Mouse (Mus musculus) CD8-positive naive resting alpha-beta T cell, adult 2 months (primary cell): Measurements from ENCODE around the gene Hspbap1.

ENCODE experiments used
- DNase-seq, 2 experiments: peaks; one replicate each; pipeline ENCODE4 v3.0.0; 2022; ENCODE audit warnings: low read depth in 2 of 2, low spot score in 2 of 2

The Hspbap1 gene

DNA sequence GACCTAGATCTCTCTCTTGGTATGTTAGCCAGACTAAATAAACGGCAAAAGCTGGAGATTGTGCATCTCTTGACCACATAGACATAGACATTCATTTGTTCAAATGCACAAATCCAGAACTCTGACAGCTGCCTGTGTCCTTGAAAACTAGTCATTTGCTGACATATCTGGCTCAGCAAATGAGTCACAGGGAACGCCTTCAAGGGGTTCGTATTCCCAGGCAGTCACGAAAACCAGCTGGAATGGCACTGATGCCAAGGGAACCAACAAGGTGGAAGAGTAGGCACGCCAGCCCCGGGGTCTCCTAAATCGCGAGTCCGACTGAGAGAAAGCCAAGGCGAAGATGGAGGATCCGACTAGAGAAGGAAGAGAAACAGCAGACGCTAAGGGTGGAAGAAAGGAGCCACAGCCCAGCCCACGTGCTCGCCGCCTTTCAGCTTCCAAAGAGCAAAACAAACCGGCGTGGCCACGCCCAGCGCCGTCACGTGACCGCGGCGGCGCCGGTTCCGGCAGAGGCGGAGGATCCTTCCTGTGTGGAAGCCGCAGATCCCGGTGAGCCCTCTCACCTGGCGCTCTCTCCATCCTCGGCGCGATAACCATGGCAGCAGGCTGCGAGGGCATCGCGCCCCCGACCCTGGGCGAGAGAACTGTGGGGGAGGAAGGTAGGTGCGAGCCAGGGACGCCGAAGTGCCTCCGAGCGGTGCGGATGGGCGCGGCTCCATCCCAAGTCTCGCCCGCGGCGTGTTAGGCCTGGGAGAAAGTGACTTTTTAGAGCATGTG is at the start of gene Hspbap1:
TSS of gene Hspbap1 (plus strand) at position 498 of the 780 bp plus-strand sequence.
- DNase-seq, result peak; percentile 90 to 92

DNA sequence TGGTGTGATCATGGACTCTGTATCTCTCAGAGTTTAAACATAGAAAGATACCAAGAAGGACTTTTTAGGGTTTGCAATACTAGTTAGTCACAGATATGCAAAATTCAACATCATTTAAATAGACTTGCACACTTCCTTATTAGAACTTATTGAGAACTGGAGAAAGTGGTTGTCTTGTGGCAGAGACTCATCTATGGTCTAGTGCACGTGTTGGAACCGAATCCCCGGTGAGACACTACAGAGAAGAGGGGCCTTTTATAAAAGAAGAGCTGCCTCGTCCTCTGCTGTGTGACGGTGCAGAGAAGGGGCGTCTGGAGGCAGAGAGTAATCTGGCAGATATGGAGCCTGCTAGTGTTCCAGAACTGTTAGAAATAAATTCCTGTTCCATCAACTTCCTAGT is 45.6 kb upstream of the Hspbap1 start:
- DNase-seq, result no peak

DNA sequence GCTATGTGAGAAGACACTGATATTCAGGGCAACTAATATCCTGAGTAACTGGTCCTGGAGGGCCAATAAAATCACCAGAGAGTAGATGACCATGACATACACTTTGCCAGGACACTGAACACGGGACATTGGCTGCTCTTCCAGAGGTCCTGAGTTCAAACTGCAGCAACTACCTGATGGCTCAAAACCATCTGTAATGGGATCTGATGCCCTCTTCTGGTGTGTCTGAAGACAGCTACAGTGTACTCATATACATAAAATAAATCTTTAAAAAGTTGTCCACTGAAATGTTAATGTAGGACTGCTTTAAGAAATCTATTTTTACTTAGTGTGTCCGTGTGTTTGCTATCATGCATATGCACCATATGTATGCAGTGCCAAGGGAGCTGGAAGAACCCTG is 43.6 kb upstream of the Hspbap1 start:
- no peak for DNase-seq

DNA sequence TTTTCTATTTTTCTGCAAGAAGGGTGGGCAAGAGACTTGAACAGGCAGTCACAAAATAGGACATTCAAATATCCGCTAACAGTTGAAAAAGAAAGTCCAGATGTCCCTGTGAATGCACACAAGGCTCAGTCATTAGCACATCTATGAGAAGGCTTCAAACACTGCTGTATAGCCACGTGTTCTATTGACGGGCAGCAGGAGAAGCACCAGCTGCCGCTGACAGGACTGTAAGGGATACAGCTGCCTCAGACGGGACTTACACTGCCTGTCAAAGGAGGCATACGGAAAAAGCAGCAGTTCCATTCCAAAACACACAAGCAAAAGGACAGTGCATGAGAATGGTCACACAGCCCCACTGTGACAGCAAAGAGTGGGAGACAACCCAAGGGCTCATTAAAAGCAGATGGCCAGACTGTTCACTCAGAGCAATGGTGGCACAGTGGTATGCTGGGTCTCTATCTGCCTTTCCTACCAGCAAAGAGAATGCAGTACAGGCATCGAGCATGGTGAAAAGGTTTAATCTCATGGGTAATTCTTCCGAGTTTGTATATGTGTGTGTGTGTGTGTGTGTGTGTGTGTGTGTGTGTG is 40.9 kb upstream of the Hspbap1 start:
- DNase-seq, result no peak

DNA sequence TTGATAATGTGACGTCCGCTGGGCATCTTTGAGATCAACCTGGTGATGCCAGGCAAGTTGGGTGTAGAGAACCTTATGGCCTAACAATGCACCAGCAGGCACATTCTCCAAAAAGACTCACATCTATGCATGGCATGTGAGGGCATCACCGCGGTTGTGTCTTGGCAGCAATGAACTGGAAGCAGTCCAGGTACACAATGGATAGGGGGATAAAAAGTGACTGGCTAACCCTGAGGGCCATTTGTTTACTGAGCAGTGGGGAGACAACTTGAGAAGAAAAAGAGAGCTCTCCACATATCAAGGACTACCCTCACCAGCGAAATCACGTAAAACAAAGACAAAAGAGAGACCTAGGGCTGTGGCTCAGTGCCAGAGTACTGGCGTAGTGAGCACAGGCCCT is 38.1 kb upstream of the Hspbap1 start:
- DNase-seq, result no peak

DNA sequence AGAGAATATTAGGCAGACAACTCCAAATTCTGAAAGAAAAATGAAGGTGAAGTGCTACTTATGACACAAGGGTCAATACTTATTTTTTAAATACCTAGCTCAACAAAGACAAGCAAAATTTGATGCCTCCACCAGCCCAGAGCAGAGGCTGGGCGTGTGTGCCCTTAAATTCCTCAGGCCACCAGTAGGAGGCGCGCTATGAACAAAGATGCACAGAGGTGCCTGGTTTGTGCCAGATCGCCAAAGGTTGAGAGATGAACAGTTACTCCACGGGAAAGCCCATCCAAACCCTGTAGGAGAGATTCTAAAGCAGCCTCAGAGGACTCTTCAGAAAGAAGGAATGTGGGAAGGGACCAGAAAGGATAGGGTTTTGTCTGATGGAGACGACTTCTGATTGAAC is 36.1 kb upstream of the Hspbap1 start:
- DNase-seq, result peak; percentile 70 to 78

DNA sequence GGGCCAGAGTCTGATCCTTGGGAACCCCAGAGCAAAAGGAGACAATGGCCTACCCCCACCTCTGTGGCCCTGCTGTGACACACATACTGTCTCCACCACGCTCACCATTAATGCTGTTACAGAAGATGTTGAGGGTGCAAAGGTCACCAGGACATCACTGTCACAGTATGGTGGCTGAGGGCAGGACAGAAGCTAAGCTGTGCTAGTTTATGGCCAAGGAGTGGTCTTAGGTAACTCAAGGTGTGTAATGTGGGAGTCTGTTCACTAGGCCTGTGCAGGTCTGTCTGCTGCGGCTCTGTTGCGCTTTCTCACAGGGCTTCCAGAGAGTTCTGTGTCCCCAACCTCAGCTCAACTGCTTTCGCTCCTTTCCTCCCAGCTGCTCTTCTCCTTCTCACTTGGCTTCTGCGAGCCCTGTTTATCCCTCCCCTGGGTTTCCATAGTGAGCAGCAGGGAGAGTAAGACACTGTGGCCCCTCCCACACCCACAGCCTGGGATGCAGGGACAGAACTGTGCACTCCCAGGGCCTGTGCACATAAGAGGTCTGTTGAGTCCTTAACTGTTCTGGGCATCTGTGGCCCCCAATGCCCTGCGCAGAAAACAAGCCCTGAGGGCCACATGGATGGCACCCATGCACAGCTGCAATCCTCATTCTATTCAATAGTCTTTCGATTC is 31.9 kb upstream of the Hspbap1 start:
- DNase-seq, result no peak

DNA sequence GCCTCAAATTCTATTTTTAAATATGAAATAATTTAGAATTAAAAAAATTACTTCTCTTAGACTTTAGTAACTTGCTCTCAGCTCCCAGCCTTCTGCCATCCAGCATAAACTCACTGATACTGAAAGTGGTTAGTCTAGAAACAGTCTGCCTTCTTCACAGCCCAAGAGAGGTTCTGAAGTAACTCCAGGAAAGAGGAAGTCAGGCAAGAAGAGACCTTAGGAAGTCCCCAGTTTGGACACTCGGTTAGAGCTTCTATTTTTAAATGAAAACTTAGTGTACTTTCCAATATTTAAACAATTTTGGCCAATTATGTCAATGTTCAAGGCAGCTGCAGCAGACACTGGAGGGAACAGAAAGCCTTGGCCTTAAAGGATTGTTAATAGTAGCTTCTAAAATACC is 30.6 kb upstream of the Hspbap1 start:
- no peak for DNase-seq

DNA sequence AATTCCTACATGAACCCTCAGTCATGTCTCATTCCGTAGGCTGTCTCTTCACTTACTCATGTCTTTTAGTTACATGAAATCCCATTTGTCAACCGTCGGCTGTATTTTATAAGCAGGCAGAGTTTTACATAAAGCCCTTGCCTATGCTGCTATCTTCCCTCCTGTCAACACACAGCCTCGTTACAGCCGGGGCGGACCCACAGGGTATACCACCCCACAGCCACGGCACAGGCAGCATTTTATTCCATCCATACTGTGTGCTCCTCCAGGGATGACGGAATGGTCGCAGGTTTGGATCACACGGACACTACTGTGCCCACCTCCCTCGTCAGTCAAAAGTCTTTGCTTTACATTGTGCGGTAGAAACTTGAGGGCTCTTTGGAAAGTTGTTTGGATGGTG is 29.8 kb upstream of the Hspbap1 start:
- DNase-seq, result no peak

DNA sequence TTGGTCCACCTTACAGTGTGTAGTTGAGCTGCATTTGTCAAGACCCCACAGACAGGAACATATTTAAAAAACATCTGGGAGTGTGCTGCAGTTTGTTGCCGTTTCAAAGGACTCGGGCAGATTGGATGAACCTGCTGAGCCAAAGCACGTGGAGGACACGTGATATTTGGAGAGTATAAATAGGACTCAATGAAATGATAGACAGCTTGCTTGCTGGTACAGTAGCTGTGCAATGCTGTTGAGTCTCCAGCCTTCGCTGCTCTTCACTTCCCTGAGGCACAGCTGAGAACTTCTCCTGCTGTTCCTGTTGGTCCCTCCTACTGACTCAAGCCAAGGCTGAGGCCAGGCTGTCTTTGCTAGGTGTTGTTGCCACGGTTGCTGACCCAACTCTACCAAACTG is 29.2 kb upstream of the Hspbap1 start:
- no peak for DNase-seq

DNA sequence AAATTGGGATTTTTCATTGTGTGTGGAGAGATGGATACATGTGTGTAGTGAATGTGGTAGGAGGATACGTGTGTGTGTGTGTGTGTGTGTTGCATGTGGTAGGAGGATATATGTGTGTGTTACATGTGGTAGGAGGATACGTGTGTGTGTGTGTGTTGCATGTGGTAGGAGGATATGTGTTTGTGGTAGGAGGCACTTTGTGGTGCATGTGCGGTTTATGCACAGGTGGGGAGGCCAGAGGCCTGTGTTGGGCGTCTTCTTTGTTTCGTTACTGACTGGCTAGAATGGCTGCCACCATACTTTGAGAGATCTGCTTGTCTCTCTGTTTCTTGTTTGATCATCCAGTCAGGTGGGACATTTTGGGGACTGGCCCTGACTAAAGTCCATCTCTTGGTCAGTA is 28.6 kb upstream of the Hspbap1 start:
- DNase-seq, result peak; percentile 14 to 33

DNA sequence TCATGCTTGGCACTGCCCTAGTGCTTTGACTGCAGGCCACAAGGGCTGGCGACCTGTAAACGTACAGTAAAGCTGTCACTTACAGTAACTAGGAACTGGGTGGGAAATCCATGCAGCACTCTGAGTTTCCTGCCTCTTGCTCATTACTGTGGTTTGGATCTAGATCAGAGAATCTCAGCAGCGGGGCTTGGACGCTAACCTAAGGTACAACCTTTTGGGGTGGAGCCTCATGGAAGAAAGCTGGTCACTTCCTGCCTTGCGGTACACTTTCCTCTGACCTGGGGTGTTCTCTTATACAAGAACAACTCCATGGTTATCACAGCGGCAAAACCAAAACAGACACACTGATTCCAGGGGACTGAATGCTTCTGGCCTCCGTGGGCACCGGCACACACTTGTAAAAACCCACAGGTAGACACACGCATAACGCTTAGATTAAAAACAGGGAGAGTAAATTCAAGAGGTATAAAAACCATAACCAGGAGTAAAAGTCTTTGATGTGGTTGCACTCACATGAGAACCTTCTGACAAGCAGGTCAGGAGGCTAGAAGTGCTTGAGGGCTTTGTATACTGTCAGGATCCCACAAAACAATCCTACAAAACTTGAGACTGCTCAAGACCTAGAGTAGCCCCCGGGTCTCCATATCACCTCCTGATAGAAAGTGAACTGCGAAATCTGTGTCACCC is 27.8 kb upstream of the Hspbap1 start:
- peak; percentile 44 to 51 for DNase-seq

DNA sequence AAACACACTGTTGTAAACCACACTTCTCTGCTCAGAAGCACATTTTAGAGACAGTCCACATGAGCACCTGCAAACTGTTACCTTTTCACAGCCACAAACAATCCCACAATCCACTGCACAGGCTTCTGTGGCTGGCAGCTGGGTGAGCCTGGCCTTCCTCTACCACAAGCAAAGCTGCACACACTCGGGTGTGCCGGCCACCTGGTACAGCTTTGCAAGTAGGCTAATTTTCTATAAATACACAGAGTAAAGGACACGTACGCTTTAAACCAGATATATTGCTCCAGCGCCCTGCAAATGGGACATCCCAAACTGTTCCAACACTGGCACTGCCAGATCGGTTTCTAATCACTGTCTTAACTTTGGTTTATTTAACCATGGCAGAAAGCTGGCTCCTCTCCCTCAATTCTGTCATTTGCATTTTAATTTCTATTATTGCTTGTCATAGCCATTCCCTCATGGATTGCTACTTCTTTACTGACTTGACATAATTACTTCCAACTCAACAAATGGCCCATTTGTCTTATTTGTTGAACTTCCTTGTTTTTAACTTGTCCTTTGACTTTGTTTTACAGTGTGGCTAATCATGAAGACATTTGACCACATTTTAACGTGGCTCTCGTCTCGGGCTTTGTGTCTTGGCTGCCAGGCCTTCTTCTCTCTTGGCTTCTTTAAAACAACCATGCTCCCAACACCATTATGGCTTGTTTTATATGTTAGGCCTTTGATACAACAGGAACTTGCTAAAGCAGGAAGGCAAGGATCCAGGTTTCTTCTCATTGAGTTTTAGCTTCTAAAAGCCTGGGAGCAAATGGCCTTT is 22.5 kb upstream of the Hspbap1 start:
- DNase-seq, result peak; percentile 15 to 31

DNA sequence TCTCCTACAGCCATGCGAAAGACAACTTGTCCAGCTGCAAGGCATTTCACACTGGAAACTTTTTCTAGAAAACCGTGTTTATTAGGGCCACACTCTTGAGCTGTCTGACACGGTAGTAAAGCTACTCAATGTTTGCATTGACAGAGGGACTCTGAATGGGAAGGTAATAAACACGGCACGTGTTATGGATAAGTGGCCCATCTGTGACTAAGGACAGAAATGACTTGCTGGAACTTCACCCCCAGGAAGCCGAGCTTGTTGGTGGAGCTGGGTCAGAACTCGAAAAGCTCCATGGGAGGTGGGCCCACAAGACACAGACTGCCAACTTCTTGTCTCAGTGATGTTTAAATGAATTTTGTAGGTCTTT is 22.0 kb upstream of the Hspbap1 start:
- no peak for DNase-seq

DNA sequence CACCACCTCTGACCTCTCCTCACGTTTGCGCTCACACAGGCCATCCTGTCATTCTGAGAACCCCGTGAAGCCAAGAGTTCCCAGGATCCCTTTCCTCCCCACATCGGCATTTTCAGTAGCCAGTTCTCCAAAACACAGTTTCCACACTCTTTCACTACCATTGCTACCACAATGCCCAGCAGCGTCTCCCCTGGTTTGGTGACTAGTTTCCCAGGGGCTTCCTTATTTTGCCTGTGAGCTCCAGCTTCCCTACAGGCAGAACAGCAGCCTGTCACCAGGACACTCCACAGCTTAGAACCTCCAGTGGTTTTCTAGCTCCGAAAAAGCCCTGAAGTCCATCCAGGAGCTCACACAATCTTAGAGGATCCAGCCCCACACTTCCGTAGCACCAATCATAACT is 20.8 kb upstream of the Hspbap1 start:
- DNase-seq, result no peak

DNA sequence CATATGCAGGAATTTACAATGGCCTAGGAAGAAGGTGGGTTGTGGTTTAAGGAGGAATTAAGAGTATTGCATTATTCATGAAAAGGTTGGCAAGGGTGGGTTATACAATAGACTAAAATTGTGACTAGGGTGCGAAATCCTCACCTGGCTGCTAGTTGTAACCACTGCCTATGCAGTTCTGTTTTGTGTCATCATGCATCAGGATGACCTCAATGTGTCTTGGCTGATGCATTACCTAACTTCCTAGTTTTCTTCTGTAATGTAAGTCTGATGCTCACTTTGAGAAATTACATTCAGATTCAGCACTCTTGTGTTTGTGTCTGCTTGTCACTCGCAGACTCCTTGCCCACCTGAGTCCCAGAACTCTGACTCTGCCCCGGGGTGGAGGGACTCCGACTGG is 18.3 kb upstream of the Hspbap1 start:
- no peak for DNase-seq

DNA sequence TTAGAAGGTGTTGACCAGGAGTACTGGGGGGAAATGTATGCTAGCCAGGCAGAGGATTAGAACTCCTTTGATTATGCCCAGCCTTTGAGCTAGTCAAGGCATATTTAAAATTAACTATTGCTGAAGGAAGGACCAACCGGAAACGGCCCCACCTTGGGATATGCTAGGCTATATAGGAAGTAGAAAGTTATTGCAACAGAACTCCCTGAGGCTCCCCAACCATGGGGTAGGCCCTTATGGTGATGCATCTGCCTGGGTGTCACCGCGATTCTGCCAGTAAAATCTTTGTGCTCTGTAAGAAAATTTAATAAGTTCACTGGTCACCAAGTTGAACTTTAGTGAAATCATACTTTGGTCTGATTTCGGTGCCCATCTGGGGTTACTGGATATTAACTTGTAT is 16.2 kb upstream of the Hspbap1 start:
- DNase-seq, result no peak

DNA sequence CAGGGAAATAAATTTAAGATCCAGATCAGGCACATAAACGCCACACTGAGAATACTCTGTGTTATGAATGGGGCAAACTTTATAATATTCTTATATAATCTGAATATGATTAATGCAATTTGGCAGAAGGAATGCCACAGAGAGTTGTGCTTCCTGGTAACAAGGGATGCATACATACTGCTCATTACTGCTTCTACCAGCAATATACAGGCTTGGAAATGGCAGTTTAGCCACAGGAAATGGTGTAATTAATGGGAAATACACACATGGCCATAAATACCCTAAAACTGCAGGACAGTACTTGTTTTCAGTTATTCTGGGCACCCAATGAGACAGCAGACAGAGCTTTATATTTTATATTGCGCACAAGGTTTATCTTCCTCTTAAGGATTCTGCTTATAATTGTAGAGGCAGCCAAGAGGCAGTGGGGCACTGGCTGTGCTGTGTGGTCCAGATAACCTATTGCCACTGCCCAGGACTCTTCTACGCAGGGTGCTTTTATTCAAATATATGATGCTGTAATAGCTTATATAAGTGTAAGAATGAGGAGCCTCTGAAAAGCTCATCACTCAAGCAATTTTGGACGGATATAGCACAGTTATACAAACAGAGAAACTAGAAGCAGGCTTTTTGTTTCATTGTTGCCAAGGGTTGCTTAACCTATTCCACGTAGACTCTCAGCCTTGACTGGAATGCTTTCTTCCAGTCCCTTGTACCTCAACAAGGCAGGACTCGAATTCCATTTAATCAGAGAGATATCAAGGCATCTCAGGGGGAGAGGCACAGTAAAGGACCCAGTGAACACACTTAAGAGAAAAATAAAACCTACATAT is 14.5 kb upstream of the Hspbap1 start:
- no peak for DNase-seq

DNA sequence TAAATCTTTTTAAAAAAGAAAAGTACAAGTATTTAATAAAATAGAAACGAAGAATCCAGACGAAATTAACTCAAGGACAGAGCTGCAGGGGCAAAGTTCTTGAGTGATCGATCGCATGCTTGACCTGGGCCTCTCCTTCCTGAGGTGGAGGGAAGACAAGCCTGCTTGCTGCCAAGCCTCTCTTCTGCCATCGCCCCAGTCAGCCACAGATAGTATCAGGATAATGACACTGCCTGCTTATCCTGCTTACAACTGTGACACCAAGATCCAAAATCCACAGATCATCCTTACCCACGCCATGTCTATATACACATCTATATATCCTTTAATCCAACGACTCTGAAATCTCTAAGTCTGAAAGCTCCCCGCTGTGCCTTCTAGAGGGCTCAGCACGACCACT is 13.5 kb upstream of the Hspbap1 start:
- no peak for DNase-seq

DNA sequence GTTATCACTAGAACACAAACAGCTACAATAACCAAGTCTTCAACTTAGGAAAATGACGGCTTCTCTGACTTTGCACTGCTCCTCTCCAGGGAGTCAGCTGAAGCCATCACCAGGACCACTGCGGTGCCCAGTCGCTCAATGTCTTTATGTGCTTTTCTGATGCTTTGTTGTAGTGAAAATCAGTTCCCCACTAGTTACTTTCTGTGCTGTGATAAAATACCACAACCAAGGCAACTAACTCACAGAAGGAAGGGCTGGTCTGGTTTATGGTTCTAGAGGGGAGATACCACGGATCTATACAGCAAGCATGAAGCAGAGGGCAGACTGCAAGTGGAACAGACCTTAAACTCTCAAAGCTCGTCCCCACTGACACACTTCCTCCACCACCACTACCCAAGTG is 10.8 kb upstream of the Hspbap1 start:
- DNase-seq, result no peak
